Mouse (Mus musculus): Measurements from ENCODE around the gene Prr7.

- TF ChIP-seq TBP (IDR thresholded peaks at IDR 0.05; ENCODE audit: low read depth, low read length) (no peak), GATA1 (IDR thresholded peaks at IDR 0.05; ENCODE audit: low read depth, low read length) (no peak), TCF12 (IDR thresholded peaks at IDR 0.05; ENCODE audit: low read depth, low read length) (no peak), CTCF (IDR thresholded peaks at IDR 0.05 in 2 of 3, conservative IDR thresholded peaks at IDR 0.05 in 1 of 3; ENCODE audit: control insufficient read depth in 1 of 3, insufficient read depth in 1 of 3, low read depth in 2 of 3, low read length in 3 of 3, poor library complexity in 1 of 3, severe bottlenecking in 1 of 3) (no peak), MXI1 (IDR thresholded peaks at IDR 0.05; ENCODE audit: low read depth, low read length) (no peak), POLR2A (IDR thresholded peaks at IDR 0.05; ENCODE audit: control insufficient read depth in 1 of 2, insufficient read depth in 1 of 2, low read depth in 1 of 2, low read length in 2 of 2, poor library complexity in 1 of 2) (no peak), UBTF (IDR thresholded peaks at IDR 0.05; ENCODE audit: borderline replicate concordance, insufficient read depth, low read depth, low read length) (no peak), MAX (IDR thresholded peaks at IDR 0.05; ENCODE audit: low read length) (no peak), CHD1 (IDR thresholded peaks at IDR 0.05; ENCODE audit: low read depth, low read length) (no peak), ZMIZ1 (IDR thresholded peaks at IDR 0.05; ENCODE audit: low read depth, low read length) (no peak), HCFC1 (IDR thresholded peaks at IDR 0.05; ENCODE audit: low read depth, low read length) (no peak)
Measured at GRCm38 (mm10) chr13:55512379-55513031, 48.4 kb downstream of the Prr7 start.
